Mouse (Mus musculus): ENCODE measurements around the gene Sergef. TPM values are rescaled to one million over a fixed set of nuclear protein-coding genes. Genes with fewer than 3 reads are reported as not detected.
A peak's percentile ranks its signal among the peaks of the same experiment; 100 is the strongest.

Gene Sergef
- polyA plus RNA-seq, 1 experiment from 2014 or later: 10.7 TPM

DNA sequence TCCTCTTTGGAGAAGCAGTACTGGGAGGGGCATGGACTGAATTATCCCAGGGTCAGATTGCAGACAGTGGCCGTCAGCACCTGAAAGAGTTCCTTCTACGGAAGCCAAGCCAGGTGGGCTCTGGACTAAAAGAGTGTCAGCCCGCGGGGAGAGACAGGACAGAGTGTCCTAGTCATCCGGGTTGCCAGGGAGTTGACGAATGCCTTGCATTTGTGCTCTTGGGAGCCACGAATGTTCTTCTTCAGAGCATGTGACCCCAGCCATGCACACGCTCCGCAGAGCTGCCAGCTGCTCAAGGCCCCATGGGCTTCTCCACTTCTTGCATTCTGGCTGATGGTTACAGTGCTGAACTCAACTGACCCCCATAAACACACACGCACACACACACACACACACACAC lies 156.6 kb downstream of the Sergef start:
- no peaks in the 10 kb centered on the region for H3K27me3 ChIP-seq (ENCODE audit: control insufficient read depth, insufficient read depth, low read length)
- no peak overlapping the region for H3K4me3 ChIP-seq (ENCODE audit: control insufficient read depth in 1 of 2, insufficient read depth in 1 of 2, low read depth in 1 of 2, low read length in 2 of 2)
- H3K4me1 ChIP-seq (ENCODE audit: control insufficient read depth in 2 of 2, insufficient read depth in 2 of 2, low read length in 2 of 2): peaks cover 19 to 23% of the 10 kb centered on the region in 2 experiments
- H3K9ac ChIP-seq (ENCODE audit: low read length): no peak overlapping the region
- no peaks in the 10 kb centered on the region for H3K9me3 ChIP-seq (ENCODE audit: control insufficient read depth, low read length)
- no peak overlapping the region for H3K4me2 ChIP-seq (ENCODE audit: low read length)
- 52% methylated on average over 10 of the region's 10 CpGs for WGBS
- ATAC-seq (ENCODE audit: insufficient number of reproducible peaks, insufficient read depth, low FRiP score, low read depth): no peak
- H3K27ac ChIP-seq (replicated peaks in 1 of 2; ENCODE audit: control insufficient read depth in 1 of 2, insufficient read depth in 1 of 2, low read depth in 2 of 2, low read length in 2 of 2): peak overlapping the region in 1 of 2 experiments; percentile 72; a peak in 3 of 4 replicates
- H3K36me3 ChIP-seq (ENCODE audit: control insufficient read depth, insufficient read depth, low read length): no peaks in the 10 kb centered on the region

DNA sequence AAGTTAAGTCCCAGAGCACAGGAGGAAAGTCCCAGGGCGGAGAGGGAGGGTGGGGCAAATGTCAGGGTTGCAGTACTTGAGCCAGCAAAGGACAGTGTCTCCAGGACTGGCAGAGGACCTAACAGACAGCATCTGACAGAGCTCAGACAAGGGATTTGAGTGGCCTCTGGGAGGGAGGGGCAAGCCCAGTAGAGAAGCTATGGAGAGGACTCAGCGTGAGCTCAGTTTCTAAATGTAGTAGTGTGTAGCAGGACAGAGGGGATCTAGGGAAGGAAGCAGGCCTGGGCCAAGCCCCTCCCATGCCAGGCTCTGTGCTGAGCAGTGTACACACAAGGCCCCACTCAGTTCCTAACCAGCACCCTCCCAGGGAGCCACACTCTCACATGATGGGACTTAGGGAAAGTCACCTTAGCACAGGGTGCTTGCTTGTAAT lies 157.5 kb downstream of the Sergef start:
- H3K9ac ChIP-seq (ENCODE audit: low read length): peak overlapping the region; percentile 27
- H3K4me1 ChIP-seq (ENCODE audit: control insufficient read depth in 2 of 2, insufficient read depth in 2 of 2, low read length in 2 of 2): peaks cover 19 to 23% of the 10 kb centered on the region in 2 experiments
- H3K27me3 ChIP-seq (ENCODE audit: control insufficient read depth, insufficient read depth, low read length): no peaks in the 10 kb centered on the region
- no peak overlapping the region for H3K4me3 ChIP-seq (ENCODE audit: control insufficient read depth in 1 of 2, insufficient read depth in 1 of 2, low read depth in 1 of 2, low read length in 2 of 2)
- ATAC-seq (ENCODE audit: insufficient number of reproducible peaks, insufficient read depth, low FRiP score, low read depth): peak; percentile 86
- H3K4me2 ChIP-seq (ENCODE audit: low read length): no peak overlapping the region
- H3K36me3 ChIP-seq (ENCODE audit: control insufficient read depth, insufficient read depth, low read length): no peaks in the 10 kb centered on the region
- H3K9me3 ChIP-seq (ENCODE audit: control insufficient read depth, low read length): no peaks in the 10 kb centered on the region
- 14% methylated on average over 2 of the region's 2 CpGs for WGBS
- peak overlapping the region; percentile 63 to 72 for H3K27ac ChIP-seq (replicated peaks in 1 of 2; ENCODE audit: control insufficient read depth in 1 of 2, insufficient read depth in 1 of 2, low read depth in 2 of 2, low read length in 2 of 2)

DNA sequence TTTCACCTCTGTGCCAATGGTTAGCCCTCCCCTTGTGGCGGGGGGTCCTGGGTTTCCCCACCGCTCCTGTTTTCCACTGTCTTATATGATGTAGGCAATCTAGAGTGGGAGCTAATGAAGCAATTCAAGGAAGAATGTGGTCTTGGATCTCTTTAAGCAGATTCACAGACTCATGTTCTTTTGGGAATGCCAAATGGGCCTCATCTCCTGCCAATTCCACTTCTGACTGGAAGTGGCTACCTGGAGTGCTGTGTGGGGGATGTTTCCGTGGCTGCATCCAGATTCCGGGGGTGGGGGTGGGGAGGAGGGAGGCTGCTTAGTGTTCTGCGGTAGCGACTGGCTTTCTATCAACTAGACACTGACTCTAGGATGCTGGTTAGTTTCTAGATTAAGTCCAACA lies 159.8 kb downstream of the Sergef start:
- no peak for ATAC-seq (ENCODE audit: insufficient number of reproducible peaks, insufficient read depth, low FRiP score, low read depth)

GRCm38 (mm10) chr7:46477456-46477855 lies 162.2 kb downstream of the Sergef start:
- Histone ChIP-seq H3K36me3 (ENCODE audit: control insufficient read depth, insufficient read depth, low read length) (no peaks in the 10 kb centered on the region), H3K4me3 (ENCODE audit: control insufficient read depth in 1 of 2, insufficient read depth in 1 of 2, low read depth in 1 of 2, low read length in 2 of 2) (no peak overlapping the region), H3K9me3 (ENCODE audit: control insufficient read depth, low read length) (no peaks in the 10 kb centered on the region), H3K9ac (ENCODE audit: low read length) (no peak overlapping the region), H3K4me2 (ENCODE audit: low read length) (no peak overlapping the region), H3K27ac (replicated peaks in 1 of 2; ENCODE audit: control insufficient read depth in 1 of 2, insufficient read depth in 1 of 2, low read depth in 2 of 2, low read length in 2 of 2) (no peak overlapping the region), H3K27me3 (ENCODE audit: control insufficient read depth, insufficient read depth, low read length) (no peaks in the 10 kb centered on the region), H3K4me1 (ENCODE audit: control insufficient read depth in 2 of 2, insufficient read depth in 2 of 2, low read length in 2 of 2) (peaks cover 21 to 25% of the 10 kb centered on the region in 2 experiments)
- WGBS: 82% methylated on average over 3 of the region's 3 CpGs
- ATAC-seq (ENCODE audit: insufficient number of reproducible peaks, insufficient read depth, low FRiP score, low read depth): no peak

More for the DNA sequence above, 159.8 kb downstream of the Sergef start:
- no peak overlapping the region for H3K9ac ChIP-seq (ENCODE audit: low read length)
- 47% methylated on average over 6 of the region's 6 CpGs for WGBS
- no peak overlapping the region for H3K27ac ChIP-seq (replicated peaks in 1 of 2; ENCODE audit: control insufficient read depth in 1 of 2, insufficient read depth in 1 of 2, low read depth in 2 of 2, low read length in 2 of 2)
- H3K4me1 ChIP-seq (ENCODE audit: control insufficient read depth in 2 of 2, insufficient read depth in 2 of 2, low read length in 2 of 2): peaks cover 23 to 25% of the 10 kb centered on the region in 2 experiments
- H3K9me3 ChIP-seq (ENCODE audit: control insufficient read depth, low read length): no peaks in the 10 kb centered on the region
- H3K4me2 ChIP-seq (ENCODE audit: low read length): no peak overlapping the region
- no peaks in the 10 kb centered on the region for H3K36me3 ChIP-seq (ENCODE audit: control insufficient read depth, insufficient read depth, low read length)
- no peaks in the 10 kb centered on the region for H3K27me3 ChIP-seq (ENCODE audit: control insufficient read depth, insufficient read depth, low read length)
- H3K4me3 ChIP-seq (ENCODE audit: control insufficient read depth in 1 of 2, insufficient read depth in 1 of 2, low read depth in 1 of 2, low read length in 2 of 2): no peak overlapping the region

- ATAC-seq (ENCODE audit: insufficient number of reproducible peaks, insufficient read depth, low FRiP score, low read depth): no peak
- 29% methylated on average over 5 of the region's 5 CpGs for WGBS
- H3K9ac ChIP-seq (ENCODE audit: low read length): no peak overlapping the region
- no peaks in the 10 kb centered on the region for H3K9me3 ChIP-seq (ENCODE audit: control insufficient read depth, low read length)
- H3K27ac ChIP-seq (replicated peaks in 1 of 2; ENCODE audit: control insufficient read depth in 1 of 2, insufficient read depth in 1 of 2, low read depth in 2 of 2, low read length in 2 of 2): no peak overlapping the region
- H3K4me1 ChIP-seq (ENCODE audit: control insufficient read depth in 2 of 2, insufficient read depth in 2 of 2, low read length in 2 of 2): peaks cover 23 to 25% of the 10 kb centered on the region in 2 experiments
- no peak overlapping the region for H3K4me3 ChIP-seq (ENCODE audit: control insufficient read depth in 1 of 2, insufficient read depth in 1 of 2, low read depth in 1 of 2, low read length in 2 of 2)
- no peak overlapping the region for H3K4me2 ChIP-seq (ENCODE audit: low read length)
- H3K36me3 ChIP-seq (ENCODE audit: control insufficient read depth, insufficient read depth, low read length): no peaks in the 10 kb centered on the region
- no peaks in the 10 kb centered on the region for H3K27me3 ChIP-seq (ENCODE audit: control insufficient read depth, insufficient read depth, low read length)
Observed at GRCm38 (mm10) chr7:46475464-46475863, 164.1 kb downstream of the Sergef start.

- Histone ChIP-seq H3K4me2 (ENCODE audit: low read length) (no peak overlapping the region), H3K27me3 (ENCODE audit: control insufficient read depth, insufficient read depth, low read length) (no peaks in the 10 kb centered on the region), H3K36me3 (ENCODE audit: control insufficient read depth, insufficient read depth, low read length) (no peaks in the 10 kb centered on the region), H3K27ac (replicated peaks in 1 of 2; ENCODE audit: control insufficient read depth in 1 of 2, insufficient read depth in 1 of 2, low read depth in 2 of 2, low read length in 2 of 2) (no peak overlapping the region), H3K9me3 (ENCODE audit: control insufficient read depth, low read length) (no peaks in the 10 kb centered on the region), H3K4me3 (ENCODE audit: control insufficient read depth in 1 of 2, insufficient read depth in 1 of 2, low read depth in 1 of 2, low read length in 2 of 2) (no peak overlapping the region), H3K9ac (ENCODE audit: low read length) (no peak overlapping the region), H3K4me1 (ENCODE audit: control insufficient read depth in 2 of 2, insufficient read depth in 2 of 2, low read length in 2 of 2) (peaks cover 18 to 25% of the 10 kb centered on the region in 2 experiments)
- no peak for ATAC-seq (ENCODE audit: insufficient number of reproducible peaks, insufficient read depth, low FRiP score, low read depth)
- 24% methylated on average over 9 of the region's 9 CpGs for WGBS
Observed at GRCm38 (mm10) chr7:46473141-46473540, 166.5 kb downstream of the Sergef start.

DNA sequence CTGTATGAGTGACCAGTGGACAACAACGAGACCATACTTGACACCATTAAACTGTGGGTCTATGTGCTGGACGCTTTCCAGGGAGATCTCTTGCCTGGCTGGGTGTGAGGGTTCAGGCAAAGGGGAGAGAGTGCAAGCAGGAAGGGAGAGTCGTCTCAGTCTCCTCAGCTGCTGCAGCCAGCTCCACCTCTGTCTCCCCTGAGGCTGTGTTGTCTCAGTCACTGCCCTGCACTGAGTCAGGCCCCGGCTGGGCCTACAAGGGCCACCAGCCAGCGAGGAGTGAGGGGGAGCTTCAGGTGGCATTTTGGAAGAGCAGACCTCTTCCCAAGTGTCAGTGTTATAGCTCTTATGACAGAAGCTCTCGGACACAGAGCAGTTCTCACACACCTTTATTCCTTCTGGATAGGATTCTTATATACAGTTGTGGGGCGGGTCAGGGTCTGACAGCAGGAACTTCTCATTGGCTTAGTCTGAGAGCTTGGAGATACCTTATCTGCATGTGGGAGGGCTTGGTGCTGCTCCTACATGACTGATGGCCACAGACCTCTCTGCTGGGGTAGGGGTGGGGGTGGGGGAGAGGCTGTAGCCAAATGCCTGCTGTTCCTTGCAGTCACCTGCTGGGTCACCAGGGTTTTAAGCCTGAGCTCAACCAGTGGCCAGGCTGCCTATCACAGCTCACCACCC lies 168.4 kb downstream of the Sergef start:
- Histone ChIP-seq H3K9me3 (ENCODE audit: control insufficient read depth, low read length) (no peaks in the 10 kb centered on the region), H3K36me3 (ENCODE audit: control insufficient read depth, insufficient read depth, low read length) (no peaks in the 10 kb centered on the region), H3K27me3 (ENCODE audit: control insufficient read depth, insufficient read depth, low read length) (no peaks in the 10 kb centered on the region), H3K4me2 (ENCODE audit: low read length) (no peak overlapping the region), H3K4me3 (ENCODE audit: control insufficient read depth in 1 of 2, insufficient read depth in 1 of 2, low read depth in 1 of 2, low read length in 2 of 2) (no peak overlapping the region), H3K9ac (ENCODE audit: low read length) (no peak overlapping the region), H3K4me1 (ENCODE audit: control insufficient read depth in 2 of 2, insufficient read depth in 2 of 2, low read length in 2 of 2) (peaks cover 24 to 33% of the 10 kb centered on the region in 2 experiments), H3K27ac (replicated peaks in 1 of 2; ENCODE audit: control insufficient read depth in 1 of 2, insufficient read depth in 1 of 2, low read depth in 2 of 2, low read length in 2 of 2) (no peak overlapping the region)
- WGBS: 34% methylated on average over 7 of the region's 7 CpGs
- no peak for ATAC-seq (ENCODE audit: insufficient number of reproducible peaks, insufficient read depth, low FRiP score, low read depth)

GRCm38 (mm10) chr7:46469542-46469941 lies 170.1 kb downstream of the Sergef start:
- H3K4me1 ChIP-seq (ENCODE audit: control insufficient read depth in 2 of 2, insufficient read depth in 2 of 2, low read length in 2 of 2): peaks cover 22 to 30% of the 10 kb centered on the region in 2 experiments
- no peaks in the 10 kb centered on the region for H3K9me3 ChIP-seq (ENCODE audit: control insufficient read depth, low read length)
- H3K27me3 ChIP-seq (ENCODE audit: control insufficient read depth, insufficient read depth, low read length): no peaks in the 10 kb centered on the region
- no peak overlapping the region for H3K9ac ChIP-seq (ENCODE audit: low read length)
- WGBS: 74% methylated on average over 3 of the region's 3 CpGs
- no peak for ATAC-seq (ENCODE audit: insufficient number of reproducible peaks, insufficient read depth, low FRiP score, low read depth)
- H3K4me3 ChIP-seq (ENCODE audit: control insufficient read depth in 1 of 2, insufficient read depth in 1 of 2, low read depth in 1 of 2, low read length in 2 of 2): no peak overlapping the region
- no peak overlapping the region for H3K27ac ChIP-seq (replicated peaks in 1 of 2; ENCODE audit: control insufficient read depth in 1 of 2, insufficient read depth in 1 of 2, low read depth in 2 of 2, low read length in 2 of 2)
- no peak overlapping the region for H3K4me2 ChIP-seq (ENCODE audit: low read length)
- H3K36me3 ChIP-seq (ENCODE audit: control insufficient read depth, insufficient read depth, low read length): no peaks in the 10 kb centered on the region

Data from heart, embryonic 14.5 days (tissue).